Mouse (Mus musculus): ENCODE measurements around the gene Atxn2l.

DNA sequence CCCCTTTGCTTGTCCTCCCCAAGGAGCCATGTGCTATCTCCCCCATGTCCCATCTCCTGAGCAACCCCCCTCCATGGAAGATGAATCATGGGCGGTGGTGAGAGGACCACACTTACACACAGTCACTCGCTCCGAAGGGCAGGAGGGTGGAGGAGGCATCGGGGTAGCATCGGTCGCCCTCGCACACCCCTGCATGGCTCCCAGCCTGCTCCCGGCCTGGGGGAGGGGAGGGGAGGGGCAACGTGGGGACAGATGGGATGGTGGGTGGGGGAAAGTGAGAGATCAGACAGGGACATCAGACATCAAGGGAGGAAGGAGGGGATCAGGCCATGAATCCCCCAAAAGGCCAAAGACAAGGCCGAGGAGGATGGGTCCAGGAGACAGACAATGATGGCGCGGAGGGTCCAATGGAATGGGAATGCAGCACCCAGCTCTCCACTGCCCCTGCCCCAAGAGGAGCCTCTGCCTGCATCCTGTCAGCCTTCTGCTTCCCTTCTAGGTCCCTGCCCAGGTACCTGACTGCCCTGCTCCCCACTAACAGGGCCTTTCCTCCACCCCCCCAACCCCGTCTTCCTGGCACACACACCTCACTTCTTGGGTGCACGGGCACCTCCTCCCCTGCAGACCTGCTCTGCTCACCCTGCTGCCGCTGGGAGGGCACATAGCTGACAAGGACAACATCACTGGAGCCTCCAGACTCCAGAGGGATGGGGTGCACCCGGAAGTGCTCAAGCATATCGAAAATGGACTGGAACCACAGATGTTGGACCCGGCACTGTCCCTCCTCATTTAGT, 35.2 kb downstream of the Atxn2l start:
- TF ChIP-seq CTCF (conservative IDR thresholded peaks at IDR 0.05; ENCODE audit: insufficient read depth, insufficient read length, low read depth, low read length) (no peak), POLR2A (IDR thresholded peaks at IDR 0.05; ENCODE audit: low read depth, low read length) (no peak)

Data from kidney, adult 2 months (tissue).